Mouse (Mus musculus) spleen, adult 2 months (tissue): Measurements from ENCODE around the gene Fam129a. TPM values are rescaled to one million over a fixed set of nuclear protein-coding genes. Genes with fewer than 3 reads are reported as not detected.
A peak's percentile ranks its signal among the peaks of the same experiment; 100 is the strongest.

Experiments used
- DNase-seq, 2 experiments: peaks; one replicate each; pipeline versions ENCODE4 v3.0.0 to v3.0.0-alpha.2; 2012 to 2021; ENCODE audit warnings: low spot score in 2 of 2, low read depth in 1 of 2
- H3K27ac ChIP-seq: fragments of 200-500 bp; 2 replicates; pipeline ENCODE4 v1.5.1; 2012; ENCODE audit warnings: low read length, inconsistent platforms; ENCODE audit not compliant: insufficient read depth
- H3K27me3 ChIP-seq: fragments of 200-500 bp; 2 replicates; pipeline ENCODE4 v1.6.1; 2012; ENCODE audit warnings: mild to moderate bottlenecking, moderate library complexity, low read length, inconsistent platforms; ENCODE audit not compliant: control insufficient read depth, insufficient read depth
- H3K36me3 ChIP-seq: fragments of 200-500 bp; 2 replicates; pipeline ENCODE4 v1.6.1; 2012; ENCODE audit warnings: mild to moderate bottlenecking, low read length, inconsistent platforms; ENCODE audit not compliant: control insufficient read depth, insufficient read depth
- H3K4me1 ChIP-seq: fragments of 200-500 bp; 2 replicates; pipeline ENCODE4 v1.6.1; 2011; ENCODE audit warnings: inconsistent platforms; ENCODE audit not compliant: control insufficient read depth, insufficient read depth, insufficient read length
- H3K4me3 ChIP-seq: fragments of 200-500 bp; 2 replicates; pipeline ENCODE4 v1.5.1; 2011; ENCODE audit warnings: mild to moderate bottlenecking, inconsistent platforms; ENCODE audit not compliant: insufficient read depth, insufficient read length; ENCODE audit errors: extremely low read depth
- CTCF ChIP-seq: fragments of 200-500 bp; IDR thresholded peaks from 2 replicates; pipeline ENCODE4 v1.5.1; 2011; ENCODE audit warnings: mild to moderate bottlenecking, inconsistent platforms; ENCODE audit not compliant: insufficient read depth, insufficient read length, insufficient replicate concordance; ENCODE audit errors: extremely low read depth
- POLR2A ChIP-seq: fragments of 200-500 bp; IDR thresholded peaks from 2 replicates; pipeline ENCODE4 v1.6.1; 2011; ENCODE audit warnings: low read depth, low read length, inconsistent platforms
- WGBS: fragments of 180-500 bp; shearing (Covaris S2); methylation state at CpG from one replicate; pipeline ENCODE4 v1.1.7; 2018; 5-methylcytosine and 5-hydroxymethylcytosine counted together
- polyA plus RNA-seq: library from polyadenylated mRNA; depleted of rRNA; stranded (reverse); fragments of >200 nt; gene quantifications from 2 replicates; pipeline ENCODE4 v1.2.3, GENCODE M21; 2012

Fam129a gene
- polyA plus RNA-seq, 1 experiment: 6.0 TPM

DNA sequence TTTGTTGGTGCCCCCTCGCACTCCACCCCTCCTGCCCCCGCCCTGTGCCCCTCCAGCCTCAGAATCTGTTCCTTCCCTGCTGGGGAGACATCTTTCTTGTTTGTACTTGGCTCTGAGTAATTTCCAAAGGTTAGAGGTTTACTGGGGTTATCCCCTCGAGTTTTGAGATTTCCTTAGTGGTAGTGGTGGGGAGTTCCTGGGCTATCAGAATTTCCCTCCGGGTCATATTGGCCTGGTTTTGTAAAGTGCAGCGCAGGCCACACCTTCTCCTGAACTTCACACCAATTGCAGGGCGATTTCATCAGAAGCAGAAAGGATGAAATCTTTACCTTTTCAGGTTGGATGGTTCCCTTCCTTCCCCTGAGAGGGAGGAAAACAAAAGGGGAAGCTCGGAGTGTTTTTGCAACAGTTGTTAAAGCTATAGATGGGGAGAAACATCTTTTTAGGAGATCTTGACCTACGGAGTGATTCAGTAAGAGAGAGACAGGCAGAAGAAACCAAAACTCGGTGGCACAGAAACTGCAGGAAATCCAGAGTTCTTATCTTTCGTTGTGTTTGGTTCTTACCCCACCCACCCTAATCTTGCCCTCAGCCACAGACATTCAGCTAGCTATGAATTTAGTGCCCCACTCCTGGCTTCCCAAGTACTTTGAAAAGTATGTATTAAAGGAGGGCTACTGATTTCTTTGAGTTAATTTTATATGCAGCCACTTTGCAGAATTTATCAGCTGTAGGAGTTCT, 1.0 kb downstream of the Fam129a start:
- TF ChIP-seq POLR2A (no peak), CTCF (no peak)
- no peak for DNase-seq
- Histone ChIP-seq H3K27ac (peak overlapping the region; percentile 80; the same call in 1 of the 2 replicates), H3K4me1 (peaks cover 3% of the 10 kb centered on the region), H3K36me3 (no peaks in the 10 kb centered on the region), H3K4me3 (peak overlapping the region; percentile 82), H3K27me3 (peaks cover 2% of the 10 kb centered on the region; the same call in 1 of the 2 replicates)
- 7% methylated on average over 10 of the region's 10 CpGs for WGBS

DNA sequence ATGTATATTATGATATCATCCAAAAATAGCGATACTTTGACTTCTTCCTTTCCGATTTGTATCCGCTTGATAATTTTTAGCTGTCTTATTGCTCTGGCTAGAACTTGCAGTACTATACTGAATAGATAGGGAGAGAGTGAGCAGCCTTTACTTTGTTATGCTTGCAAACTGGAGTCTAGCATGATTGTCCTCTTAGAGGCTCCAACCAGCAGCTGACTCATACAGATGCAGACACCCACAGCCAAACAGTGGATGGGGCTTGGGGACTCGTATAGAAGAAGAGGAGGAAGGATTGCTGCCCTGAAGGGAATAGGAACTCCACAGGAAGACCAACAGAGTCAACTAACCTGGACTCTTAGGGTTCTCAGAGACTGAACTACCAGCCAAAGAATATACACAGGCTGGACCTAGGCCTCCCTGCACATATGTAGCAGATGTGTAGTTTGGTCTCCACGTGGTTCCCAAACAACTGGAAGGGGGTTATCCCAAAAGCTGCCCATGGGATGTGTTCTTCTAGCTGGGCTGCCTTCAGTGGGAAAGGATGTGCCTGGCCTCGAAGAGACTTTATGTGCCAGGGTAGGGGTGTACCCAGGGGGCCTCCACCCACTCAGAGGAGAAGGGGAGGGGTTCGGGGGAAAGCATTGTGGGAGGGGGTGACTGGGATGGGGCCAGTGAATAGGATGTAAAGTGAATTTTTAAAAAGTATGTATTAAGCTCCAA, 1.8 kb downstream of the Fam129a start:
- H3K27ac ChIP-seq: no peak overlapping the region
- peaks cover 2% of the 10 kb centered on the region; the same call in 1 of the 2 replicates for H3K27me3 ChIP-seq
- no peaks in the 10 kb centered on the region for H3K36me3 ChIP-seq
- H3K4me3 ChIP-seq: peak overlapping the region; percentile 14; the same call in 1 of the 2 replicates
- no peak for DNase-seq
- WGBS: 74% methylated on average over 7 of the region's 7 CpGs
- TF ChIP-seq CTCF (no peak), POLR2A (no peak)
- H3K4me1 ChIP-seq: peaks cover 3% of the 10 kb centered on the region

DNA sequence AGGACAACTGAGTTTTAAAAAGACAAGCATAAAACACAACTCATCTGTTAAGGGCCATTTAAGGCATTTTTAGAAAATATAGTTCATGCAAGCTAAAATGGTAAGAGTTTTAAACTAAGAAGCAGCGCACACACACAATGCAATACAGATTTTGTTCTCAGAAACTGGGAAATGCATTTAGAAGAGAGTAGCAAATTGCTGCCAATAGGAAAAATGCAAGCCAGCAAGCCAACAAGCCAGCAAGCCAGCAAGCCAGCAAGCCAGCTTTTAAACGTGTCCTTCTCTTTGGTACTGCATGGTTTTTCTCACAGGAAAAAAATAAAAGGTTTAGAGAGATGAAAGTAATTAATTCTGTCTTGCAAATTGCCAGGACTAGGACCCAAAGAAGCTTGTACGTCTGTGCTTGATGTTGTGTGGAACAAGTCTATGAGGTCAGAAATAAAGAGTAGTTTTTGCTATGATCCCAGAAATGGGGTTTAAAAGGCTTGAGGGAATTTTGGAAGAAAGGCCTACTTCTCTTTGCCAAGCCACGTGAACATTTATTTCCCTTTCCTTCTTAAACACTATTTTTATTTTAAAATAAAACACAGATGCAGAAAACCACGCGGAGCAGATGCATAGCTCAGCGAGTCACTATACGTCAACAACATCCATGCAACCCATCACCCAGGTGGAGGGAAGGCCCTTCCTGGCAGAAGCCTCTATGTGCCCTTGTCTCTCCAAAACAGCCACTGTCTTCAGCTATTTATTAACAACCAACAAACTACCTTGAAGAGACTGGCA, 9.4 kb downstream of the Fam129a start:
- no peaks in the 10 kb centered on the region for H3K27me3 ChIP-seq
- 77% methylated on average over 8 of the region's 8 CpGs for WGBS
- H3K4me3 ChIP-seq: no peak overlapping the region
- no peak for DNase-seq
- 0 out of 2 replicates have a peak, but pooled peaks cover 3% of the 10 kb centered on the region for H3K4me1 ChIP-seq
- H3K27ac ChIP-seq: no peak overlapping the region
- no peaks in the 10 kb centered on the region for H3K36me3 ChIP-seq
- TF ChIP-seq POLR2A: no peak
- no peak for TF ChIP-seq CTCF

DNA sequence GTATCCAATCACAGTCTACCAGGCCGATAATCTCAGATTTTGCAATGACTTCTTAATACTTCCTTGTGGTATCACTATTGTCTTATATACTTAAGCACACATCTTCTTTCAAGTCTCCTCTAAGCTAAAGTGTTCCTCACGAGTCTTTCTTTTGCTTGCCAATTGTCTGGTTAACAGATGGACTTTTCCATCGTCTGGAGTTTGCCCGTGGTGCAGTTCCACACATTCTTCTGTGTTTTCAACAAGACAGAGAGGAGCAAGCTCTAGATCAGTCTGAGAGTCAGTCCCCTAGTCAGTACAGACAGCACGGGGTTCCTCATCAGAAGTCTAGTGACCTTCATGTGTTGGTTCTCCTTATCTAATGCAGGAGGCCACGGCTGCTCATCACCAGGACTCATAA, 10.5 kb downstream of the Fam129a start:
- TF ChIP-seq CTCF (no peak), POLR2A (no peak)
- H3K36me3 ChIP-seq: no peaks in the 10 kb centered on the region
- 0 out of 2 replicates have a peak, but pooled peaks cover 3% of the 10 kb centered on the region for H3K4me1 ChIP-seq
- no peak overlapping the region for H3K4me3 ChIP-seq
- no peak for DNase-seq
- no peak overlapping the region for H3K27ac ChIP-seq
- H3K27me3 ChIP-seq: no peaks in the 10 kb centered on the region
- 83% methylated on average over 6 of the region's 6 CpGs for WGBS

DNA sequence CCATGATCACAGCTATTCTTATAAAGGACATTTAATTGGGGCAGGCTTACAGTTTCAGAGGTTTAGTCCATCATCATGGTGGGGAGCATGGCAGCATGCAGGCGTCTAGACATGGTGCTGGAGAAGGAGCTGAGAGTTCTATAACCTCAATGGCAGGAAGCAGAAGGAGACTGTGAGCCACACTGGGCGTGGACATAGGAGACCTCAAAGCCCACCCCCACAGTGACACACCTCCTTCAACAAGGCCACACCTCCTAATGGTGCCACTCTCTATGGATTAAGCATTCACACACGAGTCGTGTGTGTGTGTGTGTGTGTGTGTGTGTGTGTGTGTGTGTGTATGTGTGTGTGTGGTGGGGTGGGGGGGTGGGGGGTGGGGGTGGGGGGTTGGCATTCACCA, 11.0 kb downstream of the Fam129a start:
- TF ChIP-seq POLR2A (no peak), CTCF (no peak)
- Histone ChIP-seq H3K4me3 (no peak overlapping the region), H3K27me3 (no peaks in the 10 kb centered on the region), H3K36me3 (no peaks in the 10 kb centered on the region), H3K27ac (no peak overlapping the region), H3K4me1 (0 out of 2 replicates have a peak, but pooled peaks cover 3% of the 10 kb centered on the region)
- 79% methylated on average over 4 of the region's 4 CpGs for WGBS
- DNase-seq: no peak

DNA sequence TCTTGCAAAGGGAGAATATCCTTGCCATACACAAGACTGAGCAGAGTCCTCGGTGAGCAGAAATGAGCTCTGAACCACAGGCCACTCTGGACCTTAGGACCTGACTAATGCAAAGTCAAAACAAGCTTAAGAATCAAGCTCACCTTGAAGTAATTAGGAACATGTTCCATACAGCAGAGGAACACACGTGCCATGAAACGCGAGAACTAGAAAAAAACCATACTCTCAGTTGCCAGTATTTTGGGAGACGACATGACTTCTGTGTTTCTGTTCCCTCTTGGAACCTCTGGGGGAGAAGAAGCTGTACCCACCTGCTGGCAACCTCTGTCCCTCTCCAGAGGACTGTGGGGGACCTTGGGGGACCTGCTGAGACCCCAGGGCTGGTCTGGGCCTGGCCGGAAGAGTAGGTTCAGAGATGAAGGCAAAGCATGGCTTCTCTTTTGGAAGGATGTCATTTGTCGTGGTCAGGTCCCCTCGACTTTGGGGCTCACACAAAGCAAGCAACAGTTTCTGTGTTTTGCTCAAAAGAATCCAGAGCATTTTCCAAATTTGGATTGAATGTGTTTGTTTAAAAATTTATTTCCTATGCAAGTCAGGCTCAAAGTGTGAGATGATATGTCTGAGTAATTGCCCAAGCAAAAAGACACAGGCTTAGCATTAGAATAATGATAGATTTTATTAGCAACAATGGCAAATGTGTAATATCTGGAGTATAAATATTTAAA, 12.6 kb downstream of the Fam129a start:
- H3K4me1 ChIP-seq: 0 out of 2 replicates have a peak, but pooled peaks cover 3% of the 10 kb centered on the region
- no peaks in the 10 kb centered on the region for H3K27me3 ChIP-seq
- 79% methylated on average over 8 of the region's 8 CpGs for WGBS
- no peak for DNase-seq
- H3K27ac ChIP-seq: no peak overlapping the region
- no peaks in the 10 kb centered on the region for H3K36me3 ChIP-seq
- no peak overlapping the region for H3K4me3 ChIP-seq
- TF ChIP-seq CTCF: no peak
- TF ChIP-seq POLR2A: no peak
